Mouse (Mus musculus): ENCODE measurements around the gene Stx6. TPM values are rescaled to one million over a fixed set of nuclear protein-coding genes. Genes with fewer than 3 reads are reported as not detected.

The Stx6 gene
- polyA plus RNA-seq, 1 experiment from 2014 or later, result 93.3 TPM

GRCm38 (mm10) chr1:155239962-155240717 is 81.6 kb downstream of the Stx6 start:
- ATAC-seq (replicated peaks; ENCODE audit: insufficient number of reproducible peaks, low FRiP score, low TSS enrichment, low read depth) (no peak), DNase-seq (ENCODE audit: low spot score) (no peak)
- WGBS, result 84% methylated on average over 6 of the region's 6 CpGs
- H3K4me1 ChIP-seq (ENCODE audit: control insufficient read depth, insufficient read depth, low read length), result peaks cover 2% of the 10 kb centered on the region
- no peak overlapping the region for H3K4me2 ChIP-seq (ENCODE audit: low read depth, low read length)
- H3K36me3 ChIP-seq (replicated peaks; ENCODE audit: control insufficient read depth, insufficient read depth, low read depth, low read length), result no peaks in the 10 kb centered on the region
- H3K4me3 ChIP-seq (ENCODE audit: low read depth, low read length), result no peak overlapping the region
- H3K9ac ChIP-seq (replicated peaks; ENCODE audit: low read length), result no peak overlapping the region
- no peak overlapping the region for H3K27ac ChIP-seq (replicated peaks; ENCODE audit: low read depth, low read length)
- no peaks in the 10 kb centered on the region for H3K9me3 ChIP-seq (replicated peaks; ENCODE audit: control insufficient read depth, low read length)
- H3K27me3 ChIP-seq (ENCODE audit: control insufficient read depth, insufficient read depth, low read length), result no peaks in the 10 kb centered on the region

- Histone ChIP-seq H3K27ac (replicated peaks; ENCODE audit: low read depth, low read length) (no peak overlapping the region), H3K27me3 (ENCODE audit: control insufficient read depth, insufficient read depth, low read length) (no peaks in the 10 kb centered on the region)
- DNase-seq (ENCODE audit: low spot score), result no peak
Observed at GRCm38 (mm10) chr1:155241701-155242487, 83.4 kb downstream of the Stx6 start.

GRCm38 (mm10) chr1:155242488-155242745 is 83.9 kb downstream of the Stx6 start:
- Histone ChIP-seq H3K36me3 (replicated peaks; ENCODE audit: control insufficient read depth, insufficient read depth, low read depth, low read length) (no peaks in the 10 kb centered on the region), H3K4me3 (ENCODE audit: low read depth, low read length) (no peak overlapping the region), H3K9ac (replicated peaks; ENCODE audit: low read length) (no peak overlapping the region), H3K9me3 (replicated peaks; ENCODE audit: control insufficient read depth, low read length) (no peaks in the 10 kb centered on the region), H3K27ac (replicated peaks; ENCODE audit: low read depth, low read length) (no peak overlapping the region), H3K4me1 (ENCODE audit: control insufficient read depth, insufficient read depth, low read length) (peaks cover 2% of the 10 kb centered on the region; the same call in 1 of the 2 replicates), H3K4me2 (ENCODE audit: low read depth, low read length) (no peak overlapping the region), H3K27me3 (ENCODE audit: control insufficient read depth, insufficient read depth, low read length) (no peaks in the 10 kb centered on the region)
- ATAC-seq (replicated peaks; ENCODE audit: insufficient number of reproducible peaks, low FRiP score, low TSS enrichment, low read depth) (no peak), DNase-seq (ENCODE audit: low spot score) (no peak)
- WGBS, result 95% methylated on average over 1 of the region's 1 CpGs

More at GRCm38 (mm10) chr1:155241701-155242487, 83.4 kb downstream of the Stx6 start:
- H3K4me3 ChIP-seq (ENCODE audit: low read depth, low read length), result no peak overlapping the region
- H3K9ac ChIP-seq (replicated peaks; ENCODE audit: low read length), result no peak overlapping the region
- peaks cover 2% of the 10 kb centered on the region; the same call in 1 of the 2 replicates for H3K4me1 ChIP-seq (ENCODE audit: control insufficient read depth, insufficient read depth, low read length)
- no peaks in the 10 kb centered on the region for H3K36me3 ChIP-seq (replicated peaks; ENCODE audit: control insufficient read depth, insufficient read depth, low read depth, low read length)
- H3K9me3 ChIP-seq (replicated peaks; ENCODE audit: control insufficient read depth, low read length), result no peaks in the 10 kb centered on the region
- H3K4me2 ChIP-seq (ENCODE audit: low read depth, low read length), result no peak overlapping the region
- no peak for ATAC-seq (replicated peaks; ENCODE audit: insufficient number of reproducible peaks, low FRiP score, low TSS enrichment, low read depth)
- 78% methylated on average over 12 of the region's 12 CpGs for WGBS

GRCm38 (mm10) chr1:155243797-155244770 is 85.6 kb downstream of the Stx6 start, which contains the start of gene BC034090:
Gene BC034090 (minus strand): TSS chr1:155244444.
- peak within 1 kb of the TSS; percentile 41; the same call in 1 of the 2 replicates for H3K27ac ChIP-seq (replicated peaks; ENCODE audit: low read depth, low read length)
- DNase-seq (ENCODE audit: low spot score) (peak; percentile 58), ATAC-seq (replicated peaks; ENCODE audit: insufficient number of reproducible peaks, low FRiP score, low TSS enrichment, low read depth) (peak; percentile 74)
- H3K4me3 ChIP-seq (ENCODE audit: low read depth, low read length), result peak within 1 kb of the TSS; percentile 60
- H3K9ac ChIP-seq (replicated peaks; ENCODE audit: low read length), result peak within 1 kb of the TSS; percentile 92
- no peaks in the 10 kb centered on the region for H3K9me3 ChIP-seq (replicated peaks; ENCODE audit: control insufficient read depth, low read length)
- no peaks in the 10 kb centered on the region for H3K36me3 ChIP-seq (replicated peaks; ENCODE audit: control insufficient read depth, insufficient read depth, low read depth, low read length)
- 1% methylated on average over 81 of the region's 85 CpGs for WGBS
- no peaks in the 10 kb centered on the region for H3K27me3 ChIP-seq (ENCODE audit: control insufficient read depth, insufficient read depth, low read length)
- H3K4me1 ChIP-seq (ENCODE audit: control insufficient read depth, insufficient read depth, low read length), result peaks cover 2% of the 10 kb centered on the region; the same call in 1 of the 2 replicates
- H3K4me2 ChIP-seq (ENCODE audit: low read depth, low read length), result peak within 1 kb of the TSS; percentile 96

GRCm38 (mm10) chr1:155244771-155245211 is 86.3 kb downstream of the Stx6 start:
- Histone ChIP-seq H3K27ac (replicated peaks; ENCODE audit: low read depth, low read length) (no peak overlapping the region), H3K4me3 (ENCODE audit: low read depth, low read length) (peak overlapping the region; percentile 60), H3K27me3 (ENCODE audit: control insufficient read depth, insufficient read depth, low read length) (no peaks in the 10 kb centered on the region), H3K9ac (replicated peaks; ENCODE audit: low read length) (peak overlapping the region; percentile 92), H3K9me3 (replicated peaks; ENCODE audit: control insufficient read depth, low read length) (no peaks in the 10 kb centered on the region), H3K4me1 (ENCODE audit: control insufficient read depth, insufficient read depth, low read length) (peaks cover 2% of the 10 kb centered on the region; the same call in 1 of the 2 replicates), H3K4me2 (ENCODE audit: low read depth, low read length) (peak overlapping the region; percentile 96), H3K36me3 (replicated peaks; ENCODE audit: control insufficient read depth, insufficient read depth, low read depth, low read length) (no peaks in the 10 kb centered on the region)
- WGBS, result 3% methylated on average over 29 of the region's 29 CpGs
- ATAC-seq (replicated peaks; ENCODE audit: insufficient number of reproducible peaks, low FRiP score, low TSS enrichment, low read depth) (no peak), DNase-seq (ENCODE audit: low spot score) (peak; percentile 40)

GRCm38 (mm10) chr1:155245516-155245915 is 87.0 kb downstream of the Stx6 start:
- WGBS, result 58% methylated on average over 7 of the region's 7 CpGs

GRCm38 (mm10) chr1:155247441-155247840 is 88.9 kb downstream of the Stx6 start:
- Histone ChIP-seq H3K27ac (replicated peaks; ENCODE audit: low read depth, low read length) (no peak overlapping the region), H3K9me3 (replicated peaks; ENCODE audit: control insufficient read depth, low read length) (no peaks in the 10 kb centered on the region), H3K4me1 (ENCODE audit: control insufficient read depth, insufficient read depth, low read length) (peaks cover 2% of the 10 kb centered on the region; the same call in 1 of the 2 replicates), H3K4me3 (ENCODE audit: low read depth, low read length) (no peak overlapping the region), H3K4me2 (ENCODE audit: low read depth, low read length) (no peak overlapping the region), H3K9ac (replicated peaks; ENCODE audit: low read length) (no peak overlapping the region), H3K36me3 (replicated peaks; ENCODE audit: control insufficient read depth, insufficient read depth, low read depth, low read length) (no peaks in the 10 kb centered on the region), H3K27me3 (ENCODE audit: control insufficient read depth, insufficient read depth, low read length) (no peaks in the 10 kb centered on the region)
- WGBS, result 36% methylated on average over 5 of the region's 5 CpGs
- ATAC-seq (replicated peaks; ENCODE audit: insufficient number of reproducible peaks, low FRiP score, low TSS enrichment, low read depth) (no peak), DNase-seq (ENCODE audit: low spot score) (no peak)

More at GRCm38 (mm10) chr1:155245516-155245915, 87.0 kb downstream of the Stx6 start:
- no peak overlapping the region for H3K27ac ChIP-seq (replicated peaks; ENCODE audit: low read depth, low read length)
- H3K36me3 ChIP-seq (replicated peaks; ENCODE audit: control insufficient read depth, insufficient read depth, low read depth, low read length), result no peaks in the 10 kb centered on the region
- DNase-seq (ENCODE audit: low spot score), result no peak
- no peak for ATAC-seq (replicated peaks; ENCODE audit: insufficient number of reproducible peaks, low FRiP score, low TSS enrichment, low read depth)
- peaks cover 2% of the 10 kb centered on the region; the same call in 1 of the 2 replicates for H3K4me1 ChIP-seq (ENCODE audit: control insufficient read depth, insufficient read depth, low read length)
- no peak overlapping the region for H3K4me3 ChIP-seq (ENCODE audit: low read depth, low read length)
- no peak overlapping the region for H3K4me2 ChIP-seq (ENCODE audit: low read depth, low read length)
- no peaks in the 10 kb centered on the region for H3K9me3 ChIP-seq (replicated peaks; ENCODE audit: control insufficient read depth, low read length)
- H3K9ac ChIP-seq (replicated peaks; ENCODE audit: low read length), result no peak overlapping the region
- H3K27me3 ChIP-seq (ENCODE audit: control insufficient read depth, insufficient read depth, low read length), result no peaks in the 10 kb centered on the region
